Mouse (Mus musculus) liver, embryonic 12.5 days (tissue): ENCODE data around the gene Nmnat1. TPM values are rescaled to one million over a fixed set of nuclear protein-coding genes. Genes with fewer than 3 reads are reported as not detected.

ENCODE experiments used
- ATAC-seq: fragments of 200-750 bp; cut with Nextera tagmentation; 2 replicates; pipeline ENCODE4 v1.8.0; 2017; ENCODE audit warnings: moderate number of reproducible peaks, mild to moderate bottlenecking, moderate library complexity
- H3K27ac ChIP-seq: fragments of 300-500 bp; sonication (generic); 2 replicates; pipeline ENCODE4 v1.5.1; 2016; ENCODE audit warnings: mild to moderate bottlenecking
- H3K27me3 ChIP-seq: fragments of 300-500 bp; sonication (generic); replicated peaks from 2 replicates; pipeline ENCODE4 v1.6.1; 2016; ENCODE audit warnings: mild to moderate bottlenecking, moderate library complexity
- H3K36me3 ChIP-seq: fragments of 300-500 bp; sonication (generic); 2 replicates; pipeline ENCODE4 v1.6.1; 2016; ENCODE audit warnings: mild to moderate bottlenecking, moderate library complexity
- H3K4me1 ChIP-seq: fragments of 300-500 bp; sonication (generic); 2 replicates; pipeline ENCODE4 v1.6.1; 2016
- H3K4me2 ChIP-seq: fragments of 300-500 bp; sonication (generic); 2 replicates; pipeline ENCODE4 v1.6.1; 2016; ENCODE audit warnings: mild to moderate bottlenecking, moderate library complexity
- H3K4me3 ChIP-seq: fragments of 300-500 bp; sonication (generic); 2 replicates; pipeline ENCODE4 v1.5.1; 2016; ENCODE audit warnings: mild to moderate bottlenecking, moderate library complexity
- H3K9ac ChIP-seq: fragments of 300-500 bp; sonication (generic); 2 replicates; pipeline ENCODE4 v1.6.1; 2016; ENCODE audit warnings: mild to moderate bottlenecking, moderate library complexity
- H3K9me3 ChIP-seq: fragments of 300-500 bp; sonication (generic); replicated peaks from 2 replicates; pipeline ENCODE4 v1.6.1; 2016; ENCODE audit warnings: mild to moderate bottlenecking, moderate library complexity
- WGBS: fragments of 180-500 bp; shearing (Covaris S2); methylation state at CpG from one replicate; pipeline ENCODE4 v1.1.7; 2016; ENCODE audit not compliant: insufficient replicate concordance; 5-methylcytosine and 5-hydroxymethylcytosine counted together
- polyA plus RNA-seq: library from polyadenylated mRNA; unstranded; fragments of >200 nt; fragmentation: Nextera tagmentation; extraction: Ambion mirVana; gene quantifications from 2 replicates; pipeline ENCODE4 v1.2.1, GENCODE M21; 2016

Nmnat1 gene
- polyA plus RNA-seq, 1 experiment from 2014 or later, result 8.4 TPM

GRCm38 (mm10) chr4:149429592-149429991 is 55.4 kb downstream of the Nmnat1 start:
- no peaks in the 10 kb centered on the region for H3K36me3 ChIP-seq
- no peak overlapping the region for H3K4me3 ChIP-seq
- H3K27me3 ChIP-seq, result no peaks in the 10 kb centered on the region
- peaks cover 18% of the 10 kb centered on the region for H3K4me1 ChIP-seq
- no peaks in the 10 kb centered on the region for H3K9me3 ChIP-seq
- H3K9ac ChIP-seq, result no peak overlapping the region
- H3K27ac ChIP-seq, result no peak overlapping the region
- H3K4me2 ChIP-seq, result no peak overlapping the region
- WGBS, result 61% methylated on average over 5 of the region's 5 CpGs
- ATAC-seq, result no peak

- H3K4me3 ChIP-seq, result peak within 1 kb of the TSS; percentile 98
- H3K4me1 ChIP-seq, result peaks cover 25% of the 10 kb centered on the region
Observed at GRCm38 (mm10) chr4:149426325-149427199, 58.4 kb downstream of the Nmnat1 start, which contains the start of gene Ube4b. TSS of gene Ube4b (minus strand) at chr4:149426749.

GRCm38 (mm10) chr4:149425801-149426292 is 59.2 kb downstream of the Nmnat1 start:
- peaks cover 14% of the 10 kb centered on the region; the same call in 1 of the 2 replicates for H3K36me3 ChIP-seq
- ATAC-seq, result peak; percentile 68
- under 1% methylated on average over 35 of the region's 35 CpGs for WGBS
- peak overlapping the region; percentile 95 for H3K27ac ChIP-seq
- peak overlapping the region; percentile 81 for H3K4me2 ChIP-seq
- peak overlapping the region; percentile 94 for H3K9ac ChIP-seq
- H3K4me3 ChIP-seq, result peak overlapping the region; percentile 98
- H3K27me3 ChIP-seq, result no peaks in the 10 kb centered on the region
- H3K4me1 ChIP-seq, result peaks cover 25% of the 10 kb centered on the region
- no peaks in the 10 kb centered on the region for H3K9me3 ChIP-seq

More at GRCm38 (mm10) chr4:149426325-149427199, 58.4 kb downstream of the Nmnat1 start, which contains the start of gene Ube4b:
- Histone ChIP-seq H3K27me3 (no peaks in the 10 kb centered on the region), H3K4me2 (peak within 1 kb of the TSS; percentile 81), H3K27ac (peak within 1 kb of the TSS; percentile 95), H3K9ac (peak within 1 kb of the TSS; percentile 94), H3K36me3 (peaks cover 9% of the 10 kb centered on the region; the same call in 1 of the 2 replicates), H3K9me3 (no peaks in the 10 kb centered on the region)
- peak; percentile 87 for ATAC-seq
- WGBS, result under 1% methylated on average over 47 of the region's 50 CpGs

GRCm38 (mm10) chr4:149424755-149425154 is 60.2 kb downstream of the Nmnat1 start:
- Histone ChIP-seq H3K4me1 (peaks cover 25% of the 10 kb centered on the region), H3K27me3 (no peaks in the 10 kb centered on the region), H3K9me3 (no peaks in the 10 kb centered on the region), H3K4me2 (peak overlapping the region; percentile 81), H3K27ac (no peak overlapping the region), H3K4me3 (peak overlapping the region; percentile 98), H3K36me3 (peaks cover 18% of the 10 kb centered on the region), H3K9ac (peak overlapping the region; percentile 94)
- 8% methylated on average over 9 of the region's 9 CpGs for WGBS
- no peak for ATAC-seq

DNA sequence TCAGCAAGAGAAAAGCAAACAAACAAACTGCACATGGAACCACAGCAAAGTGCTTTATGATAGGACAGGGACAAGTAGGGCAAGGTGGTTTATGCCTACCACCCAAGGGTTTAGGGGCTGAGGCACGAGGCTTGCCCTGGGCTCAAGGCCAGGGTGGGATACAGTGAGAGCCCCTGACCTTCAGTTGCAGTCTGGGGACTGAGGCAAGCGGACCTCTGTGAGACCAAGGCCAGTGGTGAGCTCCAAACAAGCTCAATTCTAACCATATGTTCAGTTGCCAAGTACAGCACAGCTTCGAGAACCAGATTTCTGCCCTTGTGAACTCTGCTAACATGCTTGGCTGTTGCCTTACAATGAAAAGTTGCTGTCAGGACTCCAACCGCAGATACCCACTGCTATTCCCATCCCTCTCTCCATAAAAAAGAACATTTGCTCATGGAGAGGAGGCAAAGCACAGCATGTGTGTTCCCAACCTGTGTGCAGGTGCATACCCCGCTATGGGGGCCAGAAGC is 67.1 kb downstream of the Nmnat1 start:
- 79% methylated on average over 5 of the region's 5 CpGs for WGBS
- ATAC-seq, result no peak

More for the DNA sequence above, 67.1 kb downstream of the Nmnat1 start:
- no peak overlapping the region for H3K27ac ChIP-seq
- no peaks in the 10 kb centered on the region for H3K27me3 ChIP-seq
- H3K36me3 ChIP-seq, result peaks cover 33% of the 10 kb centered on the region
- H3K4me1 ChIP-seq, result peaks cover 36% of the 10 kb centered on the region
- no peak overlapping the region for H3K4me2 ChIP-seq
- no peaks in the 10 kb centered on the region for H3K9me3 ChIP-seq
- no peak overlapping the region for H3K9ac ChIP-seq
- no peak overlapping the region for H3K4me3 ChIP-seq

Other genes starting within 250 kb of the Nmnat1 start
- gene Kif1b, start 177.5 kb downstream of the Nmnat1 start, polyA plus RNA-seq, result 9.1 and 9.2 TPM in 2 replicates
- 25.1 and 26.4 TPM in 2 replicates for gene Ube4b, start 58.5 kb downstream of the Nmnat1 start, polyA plus RNA-seq
- gene Rbp7, start 30.2 kb downstream of the Nmnat1 start, polyA plus RNA-seq, result not detected in 2 replicates
- 0.21 TPM in 1 of 2 replicates, not detected in the other for gene Tmem274, start 7.8 kb downstream of the Nmnat1 start, polyA plus RNA-seq
- 23.8 and 24.7 TPM in 2 replicates for gene Lzic, start within 50 bp of the Nmnat1 start, polyA plus RNA-seq
- gene Ctnnbip1, start 33.0 kb upstream of the Nmnat1 start, polyA plus RNA-seq, result 10.0 and 10.1 TPM in 2 replicates
- 6.2 and 6.9 TPM in 2 replicates for gene Clstn1, start 101.3 kb upstream of the Nmnat1 start, polyA plus RNA-seq
- gene Pik3cd, start 217.4 kb upstream of the Nmnat1 start, polyA plus RNA-seq, result 7.6 and 8.9 TPM in 2 replicates